Mouse (Mus musculus): Measurements from ENCODE around the gene Ugt1a9. TPM values are rescaled to one million over a fixed set of nuclear protein-coding genes. Genes with fewer than 3 reads are reported as not detected.

Ugt1a9 gene
- polyA plus RNA-seq, 1 experiment from 2014 or later: not detected

GRCm38 (mm10) chr1:88262255-88262654 lies 191.7 kb downstream of the Ugt1a9 start:
- Histone ChIP-seq H3K27me3 (replicated peaks; ENCODE audit: control insufficient read depth, insufficient read depth, low read length) (no peaks in the 10 kb centered on the region), H3K9ac (ENCODE audit: low read depth, low read length) (no peak overlapping the region), H3K36me3 (ENCODE audit: control insufficient read depth, insufficient read depth, low read length) (peaks cover 67% of the 10 kb centered on the region), H3K4me1 (replicated peaks; ENCODE audit: control insufficient read depth, insufficient read depth, low read length) (peaks cover 35% of the 10 kb centered on the region), H3K9me3 (ENCODE audit: control insufficient read depth, low read length) (peaks cover 23% of the 10 kb centered on the region), H3K4me2 (no peak overlapping the region), H3K27ac (ENCODE audit: low read depth, low read length) (no peak overlapping the region), H3K4me3 (ENCODE audit: low read depth, low read length) (no peak overlapping the region)
- no peak for DNase-seq (ENCODE audit: low spot score)
- 80% methylated on average over 4 of the region's 4 CpGs for WGBS
- ATAC-seq (replicated peaks; ENCODE audit: low FRiP score): no peak

GRCm38 (mm10) chr1:88262961-88263360 lies 192.4 kb downstream of the Ugt1a9 start:
- peaks cover 22% of the 10 kb centered on the region for H3K9me3 ChIP-seq (ENCODE audit: control insufficient read depth, low read length)
- no peak overlapping the region for H3K4me2 ChIP-seq
- peaks cover 35% of the 10 kb centered on the region for H3K4me1 ChIP-seq (replicated peaks; ENCODE audit: control insufficient read depth, insufficient read depth, low read length)
- DNase-seq (ENCODE audit: low spot score) (no peak), ATAC-seq (replicated peaks; ENCODE audit: low FRiP score) (no peak)
- peaks cover 74% of the 10 kb centered on the region for H3K36me3 ChIP-seq (ENCODE audit: control insufficient read depth, insufficient read depth, low read length)
- no peak overlapping the region for H3K27ac ChIP-seq (ENCODE audit: low read depth, low read length)
- WGBS: 74% methylated on average over 6 of the region's 6 CpGs
- no peak overlapping the region for H3K9ac ChIP-seq (ENCODE audit: low read depth, low read length)
- no peaks in the 10 kb centered on the region for H3K27me3 ChIP-seq (replicated peaks; ENCODE audit: control insufficient read depth, insufficient read depth, low read length)
- H3K4me3 ChIP-seq (ENCODE audit: low read depth, low read length): no peak overlapping the region

- Histone ChIP-seq H3K4me1 (replicated peaks; ENCODE audit: control insufficient read depth, insufficient read depth, low read length) (peaks cover 35% of the 10 kb centered on the region), H3K36me3 (ENCODE audit: control insufficient read depth, insufficient read depth, low read length) (peaks cover 82% of the 10 kb centered on the region), H3K27me3 (replicated peaks; ENCODE audit: control insufficient read depth, insufficient read depth, low read length) (no peaks in the 10 kb centered on the region), H3K4me3 (ENCODE audit: low read depth, low read length) (no peak overlapping the region), H3K4me2 (no peak overlapping the region), H3K9me3 (ENCODE audit: control insufficient read depth, low read length) (peaks cover 21% of the 10 kb centered on the region), H3K9ac (ENCODE audit: low read depth, low read length) (no peak overlapping the region), H3K27ac (ENCODE audit: low read depth, low read length) (no peak overlapping the region)
- 89% methylated on average over 5 of the region's 5 CpGs for WGBS
- ATAC-seq (replicated peaks; ENCODE audit: low FRiP score): no peak
- no peak for DNase-seq (ENCODE audit: low spot score)
Measured at GRCm38 (mm10) chr1:88263778-88264177, 193.2 kb downstream of the Ugt1a9 start.

- peaks cover 32% of the 10 kb centered on the region for H3K4me1 ChIP-seq (replicated peaks; ENCODE audit: control insufficient read depth, insufficient read depth, low read length)
- H3K4me2 ChIP-seq: no peak overlapping the region
- ATAC-seq (replicated peaks; ENCODE audit: low FRiP score) (no peak), DNase-seq (ENCODE audit: low spot score) (no peak)
- no peak overlapping the region for H3K4me3 ChIP-seq (ENCODE audit: low read depth, low read length)
- H3K36me3 ChIP-seq (ENCODE audit: control insufficient read depth, insufficient read depth, low read length): peaks cover 88% of the 10 kb centered on the region
- H3K9ac ChIP-seq (ENCODE audit: low read depth, low read length): no peak overlapping the region
- no peaks in the 10 kb centered on the region for H3K27me3 ChIP-seq (replicated peaks; ENCODE audit: control insufficient read depth, insufficient read depth, low read length)
- H3K27ac ChIP-seq (ENCODE audit: low read depth, low read length): no peak overlapping the region
- WGBS: 86% methylated on average over 7 of the region's 7 CpGs
- peaks cover 21% of the 10 kb centered on the region for H3K9me3 ChIP-seq (ENCODE audit: control insufficient read depth, low read length)
Measured at GRCm38 (mm10) chr1:88264237-88264868, 193.8 kb downstream of the Ugt1a9 start.

GRCm38 (mm10) chr1:88264869-88265240 lies 194.3 kb downstream of the Ugt1a9 start:
- Histone ChIP-seq H3K27me3 (replicated peaks; ENCODE audit: control insufficient read depth, insufficient read depth, low read length) (no peaks in the 10 kb centered on the region), H3K4me3 (ENCODE audit: low read depth, low read length) (no peak overlapping the region), H3K27ac (ENCODE audit: low read depth, low read length) (no peak overlapping the region), H3K36me3 (ENCODE audit: control insufficient read depth, insufficient read depth, low read length) (peaks cover 93% of the 10 kb centered on the region), H3K9ac (ENCODE audit: low read depth, low read length) (no peak overlapping the region), H3K4me2 (no peak overlapping the region), H3K4me1 (replicated peaks; ENCODE audit: control insufficient read depth, insufficient read depth, low read length) (peaks cover 27% of the 10 kb centered on the region), H3K9me3 (ENCODE audit: control insufficient read depth, low read length) (peaks cover 21% of the 10 kb centered on the region)
- ATAC-seq (replicated peaks; ENCODE audit: low FRiP score) (no peak), DNase-seq (ENCODE audit: low spot score) (no peak)
- WGBS: 75% methylated on average over 4 of the region's 4 CpGs

- H3K4me2 ChIP-seq: no peak overlapping the region
- no peak overlapping the region for H3K27ac ChIP-seq (ENCODE audit: low read depth, low read length)
- peaks cover 90% of the 10 kb centered on the region for H3K36me3 ChIP-seq (ENCODE audit: control insufficient read depth, insufficient read depth, low read length)
- peaks cover 16% of the 10 kb centered on the region for H3K9me3 ChIP-seq (ENCODE audit: control insufficient read depth, low read length)
- WGBS: 89% methylated on average over 13 of the region's 13 CpGs
- no peak for DNase-seq (ENCODE audit: low spot score)
- H3K4me3 ChIP-seq (ENCODE audit: low read depth, low read length): no peak overlapping the region
- no peaks in the 10 kb centered on the region for H3K27me3 ChIP-seq (replicated peaks; ENCODE audit: control insufficient read depth, insufficient read depth, low read length)
- ATAC-seq (replicated peaks; ENCODE audit: low FRiP score): no peak
- H3K4me1 ChIP-seq (replicated peaks; ENCODE audit: control insufficient read depth, insufficient read depth, low read length): peaks cover 14% of the 10 kb centered on the region
- H3K9ac ChIP-seq (ENCODE audit: low read depth, low read length): no peak overlapping the region
Measured at GRCm38 (mm10) chr1:88266123-88266522, 195.5 kb downstream of the Ugt1a9 start.

GRCm38 (mm10) chr1:88267489-88267888 lies 196.9 kb downstream of the Ugt1a9 start:
- Histone ChIP-seq H3K9me3 (ENCODE audit: control insufficient read depth, low read length) (peaks cover 11% of the 10 kb centered on the region), H3K27me3 (replicated peaks; ENCODE audit: control insufficient read depth, insufficient read depth, low read length) (no peaks in the 10 kb centered on the region), H3K4me1 (replicated peaks; ENCODE audit: control insufficient read depth, insufficient read depth, low read length) (peaks cover 2% of the 10 kb centered on the region; the same call in 1 of the 2 replicates), H3K36me3 (ENCODE audit: control insufficient read depth, insufficient read depth, low read length) (peaks cover 90% of the 10 kb centered on the region), H3K4me3 (ENCODE audit: low read depth, low read length) (no peak overlapping the region), H3K27ac (ENCODE audit: low read depth, low read length) (no peak overlapping the region), H3K9ac (ENCODE audit: low read depth, low read length) (no peak overlapping the region), H3K4me2 (no peak overlapping the region)
- ATAC-seq (replicated peaks; ENCODE audit: low FRiP score) (no peak; the same call in 1 of the 2 replicates), DNase-seq (ENCODE audit: low spot score) (no peak)
- WGBS: 94% methylated on average over 6 of the region's 6 CpGs

- peaks cover 11% of the 10 kb centered on the region for H3K9me3 ChIP-seq (ENCODE audit: control insufficient read depth, low read length)
- no peak for DNase-seq (ENCODE audit: low spot score)
- H3K27me3 ChIP-seq (replicated peaks; ENCODE audit: control insufficient read depth, insufficient read depth, low read length): no peaks in the 10 kb centered on the region
- H3K4me1 ChIP-seq (replicated peaks; ENCODE audit: control insufficient read depth, insufficient read depth, low read length): no peaks in the 10 kb centered on the region
- no peak overlapping the region for H3K27ac ChIP-seq (ENCODE audit: low read depth, low read length)
- no peak for ATAC-seq (replicated peaks; ENCODE audit: low FRiP score)
- WGBS: 83% methylated on average over 6 of the region's 6 CpGs
- peaks cover 90% of the 10 kb centered on the region for H3K36me3 ChIP-seq (ENCODE audit: control insufficient read depth, insufficient read depth, low read length)
- H3K9ac ChIP-seq (ENCODE audit: low read depth, low read length): no peak overlapping the region
- H3K4me2 ChIP-seq: no peak overlapping the region
- H3K4me3 ChIP-seq (ENCODE audit: low read depth, low read length): no peak overlapping the region
Measured at GRCm38 (mm10) chr1:88268070-88268469, 197.5 kb downstream of the Ugt1a9 start.
